Mouse (Mus musculus) liver, postnatal 0 days (tissue): Measurements from ENCODE around the gene Ugt1a9. TPM values are rescaled to one million over a fixed set of nuclear protein-coding genes. Genes with fewer than 3 reads are reported as not detected.

Experiments used
- ATAC-seq: fragments of 200-750 bp; cut with Nextera tagmentation; 2 replicates; pipeline ENCODE4 v1.8.0; 2017; ENCODE audit warnings: mild to moderate bottlenecking, moderate library complexity
- DNase-seq: peaks from one replicate; pipeline ENCODE4 v3.0.0-alpha.2; 2016
- H3K27ac ChIP-seq: fragments of 300-500 bp; sonication (generic); 2 replicates; pipeline ENCODE4 v1.5.1; 2014; ENCODE audit warnings: antibody characterized with exemption, moderate library complexity, mild to moderate bottlenecking, low read depth
- H3K27me3 ChIP-seq: fragments of 300-500 bp; sonication (generic); 2 replicates; pipeline ENCODE4 v1.6.1; 2014; ENCODE audit warnings: low read length, control low read depth, mixed read lengths; ENCODE audit not compliant: insufficient read depth
- H3K36me3 ChIP-seq: fragments of 300-500 bp; sonication (generic); replicated peaks from 2 replicates; pipeline ENCODE4 v1.6.1; 2014; ENCODE audit warnings: mild to moderate bottlenecking, control low read depth, low read length, moderate library complexity, mixed read lengths; ENCODE audit not compliant: insufficient read depth
- H3K4me1 ChIP-seq: fragments of 300-500 bp; sonication (generic); 2 replicates; pipeline ENCODE4 v1.6.1; 2014; ENCODE audit warnings: antibody characterized with exemption, mild to moderate bottlenecking, control low read depth; ENCODE audit not compliant: insufficient read depth
- H3K4me2 ChIP-seq: fragments of 300-500 bp; sonication (generic); 2 replicates; pipeline ENCODE4 v1.6.1; 2014; ENCODE audit warnings: low read depth, mild to moderate bottlenecking, low read length, moderate library complexity, mixed read lengths
- H3K4me3 ChIP-seq: fragments of 300-500 bp; sonication (generic); 2 replicates; pipeline ENCODE4 v1.5.1; 2014; ENCODE audit warnings: low read depth, low read length
- H3K9ac ChIP-seq: fragments of 300-500 bp; sonication (generic); replicated peaks from 2 replicates; pipeline ENCODE4 v1.6.1; 2014; ENCODE audit warnings: mild to moderate bottlenecking, moderate library complexity
- H3K9me3 ChIP-seq: fragments of 300-500 bp; sonication (generic); 2 replicates; pipeline ENCODE4 v1.6.1; 2016; ENCODE audit warnings: mild to moderate bottlenecking, control low read depth, low read length, mixed read lengths
- CTCF ChIP-seq: sonication (generic); IDR thresholded peaks from 2 replicates; pipeline ENCODE4 v1.5.1; 2016; ENCODE audit warnings: antibody characterized with exemption, low read depth
- EP300 ChIP-seq: IDR thresholded peaks from 2 replicates; pipeline ENCODE4 v1.6.1; 2016; ENCODE audit warnings: antibody characterized with exemption, low read depth, mild to moderate bottlenecking
- WGBS: fragments of 180-500 bp; shearing (Covaris S2); extraction: QIAGEN DNeasy Blood & Tissue Kit; methylation state at CpG from one replicate; pipeline ENCODE4 v1.1.7; 2014; ENCODE audit not compliant: insufficient replicate concordance; 5-methylcytosine and 5-hydroxymethylcytosine counted together
- polyA plus RNA-seq: library from polyadenylated mRNA; unstranded; fragments of >200 nt; fragmentation: Nextera tagmentation; extraction: Ambion mirVana; gene quantifications from 2 replicates; pipeline ENCODE4 v1.2.1, GENCODE M21; 2015

Ugt1a9 gene
- polyA plus RNA-seq, 1 experiment from 2014 or later = 0.54 TPM

- no peak overlapping the region for H3K9ac ChIP-seq
- H3K4me1 ChIP-seq = no peaks in the 10 kb centered on the region
- peaks cover 46% of the 10 kb centered on the region for H3K9me3 ChIP-seq
- ATAC-seq (no peak), DNase-seq (no peak)
- no peaks in the 10 kb centered on the region for H3K27me3 ChIP-seq
- no peak overlapping the region for H3K4me2 ChIP-seq
- WGBS = 52% methylated on average over 2 of the region's 2 CpGs
- H3K27ac ChIP-seq = no peak overlapping the region
- TF ChIP-seq EP300 (no peak), CTCF (no peak)
- no peaks in the 10 kb centered on the region for H3K36me3 ChIP-seq
- no peak overlapping the region for H3K4me3 ChIP-seq
Measured at GRCm38 (mm10) chr1:88216551-88216950, 146.0 kb downstream of the Ugt1a9 start.

GRCm38 (mm10) chr1:88217144-88217543 lies 146.5 kb downstream of the Ugt1a9 start:
- Histone ChIP-seq H3K9me3 (peaks cover 43% of the 10 kb centered on the region), H3K36me3 (no peaks in the 10 kb centered on the region), H3K4me3 (no peak overlapping the region), H3K27ac (no peak overlapping the region), H3K27me3 (no peaks in the 10 kb centered on the region), H3K4me1 (no peaks in the 10 kb centered on the region), H3K9ac (no peak overlapping the region), H3K4me2 (no peak overlapping the region)
- ATAC-seq (no peak), DNase-seq (no peak)
- TF ChIP-seq CTCF (no peak), EP300 (no peak)
- 54% methylated on average over 2 of the region's 2 CpGs for WGBS

- DNase-seq (no peak), ATAC-seq (no peak)
- Histone ChIP-seq H3K4me3 (no peak overlapping the region), H3K27me3 (no peaks in the 10 kb centered on the region), H3K36me3 (no peaks in the 10 kb centered on the region), H3K4me1 (no peaks in the 10 kb centered on the region), H3K4me2 (no peak overlapping the region), H3K27ac (no peak overlapping the region), H3K9ac (no peak overlapping the region), H3K9me3 (peaks cover 44% of the 10 kb centered on the region)
- WGBS = 37% methylated on average over 3 of the region's 3 CpGs
- TF ChIP-seq EP300 (no peak), CTCF (no peak)
Measured at GRCm38 (mm10) chr1:88217576-88217975, 147.0 kb downstream of the Ugt1a9 start.

- no peaks in the 10 kb centered on the region for H3K27me3 ChIP-seq
- no peak overlapping the region for H3K4me3 ChIP-seq
- H3K9ac ChIP-seq = no peak overlapping the region
- H3K4me1 ChIP-seq = no peaks in the 10 kb centered on the region
- ATAC-seq = no peak
- no peaks in the 10 kb centered on the region for H3K36me3 ChIP-seq
- TF ChIP-seq EP300 = no peak
- TF ChIP-seq CTCF = no peak
- 68% methylated on average over 9 of the region's 9 CpGs for WGBS
- no peak overlapping the region for H3K4me2 ChIP-seq
- DNase-seq = peak; percentile 47
- H3K27ac ChIP-seq = no peak overlapping the region
- peaks cover 39% of the 10 kb centered on the region for H3K9me3 ChIP-seq
Measured at GRCm38 (mm10) chr1:88218051-88218450, 147.5 kb downstream of the Ugt1a9 start.

GRCm38 (mm10) chr1:88218591-88218990 lies 148.0 kb downstream of the Ugt1a9 start:
- H3K4me3 ChIP-seq = no peak overlapping the region
- H3K27me3 ChIP-seq = no peaks in the 10 kb centered on the region
- TF ChIP-seq EP300 (no peak), CTCF (no peak)
- H3K27ac ChIP-seq = no peak overlapping the region
- peaks cover 34% of the 10 kb centered on the region for H3K9me3 ChIP-seq
- no peak for DNase-seq
- no peaks in the 10 kb centered on the region for H3K36me3 ChIP-seq
- no peak for ATAC-seq
- no peak overlapping the region for H3K4me2 ChIP-seq
- H3K9ac ChIP-seq = no peak overlapping the region
- no peaks in the 10 kb centered on the region for H3K4me1 ChIP-seq
- 46% methylated on average over 4 of the region's 4 CpGs for WGBS

- ATAC-seq = no peak
Measured at GRCm38 (mm10) chr1:88219054-88219453, 148.5 kb downstream of the Ugt1a9 start.

GRCm38 (mm10) chr1:88220336-88220735 lies 149.7 kb downstream of the Ugt1a9 start:
- no peaks in the 10 kb centered on the region for H3K27me3 ChIP-seq
- no peak overlapping the region for H3K4me3 ChIP-seq
- no peaks in the 10 kb centered on the region for H3K36me3 ChIP-seq
- TF ChIP-seq EP300 (no peak), CTCF (no peak)
- peaks cover 20% of the 10 kb centered on the region for H3K9me3 ChIP-seq
- DNase-seq (no peak), ATAC-seq (no peak)
- no peak overlapping the region for H3K27ac ChIP-seq
- no peak overlapping the region for H3K4me2 ChIP-seq
- no peaks in the 10 kb centered on the region for H3K4me1 ChIP-seq
- no peak overlapping the region for H3K9ac ChIP-seq

More at GRCm38 (mm10) chr1:88219054-88219453, 148.5 kb downstream of the Ugt1a9 start:
- WGBS = 13% methylated on average over 1 of the region's 1 CpGs
- Histone ChIP-seq H3K27me3 (no peaks in the 10 kb centered on the region), H3K4me3 (no peak overlapping the region), H3K9me3 (peaks cover 30% of the 10 kb centered on the region), H3K36me3 (no peaks in the 10 kb centered on the region), H3K4me1 (no peaks in the 10 kb centered on the region), H3K4me2 (no peak overlapping the region), H3K27ac (no peak overlapping the region), H3K9ac (no peak overlapping the region)
- DNase-seq = no peak
- no peak for TF ChIP-seq CTCF
- TF ChIP-seq EP300 = no peak
